Mouse (Mus musculus) skeletal muscle tissue, adult 2 months (tissue): ENCODE measurements at regions not wholly inside any gene's neighbourhood (a gene's known extent, or its start where the extent isn't known, plus 50 kb on each side); places are given as distances from the start of the nearest gene placed in this dataset.

Experiments used
- DNase-seq: peaks from one replicate; pipeline ENCODE4 v3.0.0-alpha.2; 2012; ENCODE audit warnings: low read depth, low spot score

- no peak for DNase-seq
These were observed 68.4 kb upstream of the Thpo start for GRCm38 (mm10) chr16:20802724-20803123.

GRCm38 (mm10) chr16:20800038-20800437 is 65.7 kb upstream of the Thpo start:
- no peak for DNase-seq

GRCm38 (mm10) chr16:20798115-20798514 is 63.8 kb upstream of the Thpo start:
- DNase-seq = no peak

- DNase-seq = no peak
These were observed 60.4 kb upstream of the Thpo start for GRCm38 (mm10) chr16:20794721-20795120.
